Mouse (Mus musculus): ENCODE measurements at regions not wholly inside any gene's neighbourhood (a gene's known extent, or its start where the extent isn't known, plus 50 kb on each side); places are given as distances from the start of the nearest gene placed in this dataset.

DNA sequence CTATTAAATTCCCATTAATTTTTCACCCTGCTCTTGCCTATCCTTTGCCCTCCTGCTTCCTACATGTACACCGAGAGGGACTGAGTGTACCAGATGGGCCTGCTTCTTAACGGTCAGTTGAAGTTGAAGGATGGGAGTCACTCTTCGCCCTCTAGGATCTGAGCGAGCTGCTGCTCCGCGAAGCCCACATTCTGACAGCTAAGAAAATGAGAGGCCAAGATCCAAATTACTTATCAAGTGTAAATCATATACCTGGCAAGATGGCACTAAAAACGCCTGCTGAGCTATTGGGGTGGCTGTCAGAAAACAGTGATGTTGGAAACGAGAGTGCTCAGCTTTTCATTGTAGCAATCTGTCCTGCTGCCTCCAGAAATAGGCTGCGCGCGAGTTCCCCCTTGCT lies 722.4 kb downstream of the Robo2 start:
- TF ChIP-seq TAL1 (IDR thresholded peaks at IDR 0.05; ENCODE audit: low read length), result no peak
- no peak for TF ChIP-seq GATA1 (IDR thresholded peaks at IDR 0.05; ENCODE audit: low read length)
- Histone ChIP-seq H3K9me3 (ENCODE audit: control insufficient read depth, low read length) (no peaks in the 10 kb centered on the region), H3K4me1 (ENCODE audit: control insufficient read depth) (no peaks in the 10 kb centered on the region), H3K27me3 (ENCODE audit: control insufficient read depth) (no peaks in the 10 kb centered on the region), H3K4me3 (replicated peaks) (no peak overlapping the region), H3K36me3 (ENCODE audit: control insufficient read depth) (no peaks in the 10 kb centered on the region)

DNA sequence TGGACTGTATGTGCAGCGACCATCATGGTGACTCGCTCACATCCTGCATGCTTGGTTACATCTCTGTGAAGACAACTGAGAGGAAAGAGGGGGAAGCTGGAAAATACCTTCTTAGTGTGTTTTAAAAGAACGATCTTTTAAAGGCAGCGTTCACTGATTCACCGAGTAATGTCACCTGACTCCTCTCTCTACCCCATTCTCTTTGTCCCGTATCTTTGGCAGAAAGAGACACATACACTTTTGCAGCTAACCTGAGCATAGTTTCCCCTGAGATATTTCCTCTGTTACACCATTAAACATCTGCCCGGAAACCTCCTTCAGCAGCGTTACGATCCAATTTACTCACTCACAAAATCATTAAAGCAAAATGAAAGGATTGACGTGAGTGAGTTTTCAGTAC lies 731.8 kb downstream of the Robo2 start:
- no peaks in the 10 kb centered on the region for H3K27me3 ChIP-seq (ENCODE audit: control insufficient read depth)
- no peaks in the 10 kb centered on the region for H3K4me1 ChIP-seq (ENCODE audit: control insufficient read depth)
- H3K4me3 ChIP-seq (replicated peaks), result no peak overlapping the region
- H3K36me3 ChIP-seq (ENCODE audit: control insufficient read depth), result no peaks in the 10 kb centered on the region
- TF ChIP-seq TAL1 (IDR thresholded peaks at IDR 0.05; ENCODE audit: low read length) (no peak), GATA1 (IDR thresholded peaks at IDR 0.05; ENCODE audit: low read length) (no peak)
- peaks cover 3% of the 10 kb centered on the region for H3K9me3 ChIP-seq (ENCODE audit: control insufficient read depth, low read length)

- no peaks in the 10 kb centered on the region for H3K36me3 ChIP-seq (ENCODE audit: control insufficient read depth)
- H3K4me1 ChIP-seq (ENCODE audit: control insufficient read depth), result no peaks in the 10 kb centered on the region
- TF ChIP-seq TAL1 (IDR thresholded peaks at IDR 0.05; ENCODE audit: low read length) (no peak), GATA1 (IDR thresholded peaks at IDR 0.05; ENCODE audit: low read length) (no peak)
- no peaks in the 10 kb centered on the region for H3K27me3 ChIP-seq (ENCODE audit: control insufficient read depth)
- H3K4me3 ChIP-seq (replicated peaks), result no peak overlapping the region
- peaks cover 2% of the 10 kb centered on the region; the same call in 1 of the 2 replicates for H3K9me3 ChIP-seq (ENCODE audit: control insufficient read depth, low read length)
These were observed 741.1 kb downstream of the Robo2 start for GRCm38 (mm10) chr16:73670516-73670915.

DNA sequence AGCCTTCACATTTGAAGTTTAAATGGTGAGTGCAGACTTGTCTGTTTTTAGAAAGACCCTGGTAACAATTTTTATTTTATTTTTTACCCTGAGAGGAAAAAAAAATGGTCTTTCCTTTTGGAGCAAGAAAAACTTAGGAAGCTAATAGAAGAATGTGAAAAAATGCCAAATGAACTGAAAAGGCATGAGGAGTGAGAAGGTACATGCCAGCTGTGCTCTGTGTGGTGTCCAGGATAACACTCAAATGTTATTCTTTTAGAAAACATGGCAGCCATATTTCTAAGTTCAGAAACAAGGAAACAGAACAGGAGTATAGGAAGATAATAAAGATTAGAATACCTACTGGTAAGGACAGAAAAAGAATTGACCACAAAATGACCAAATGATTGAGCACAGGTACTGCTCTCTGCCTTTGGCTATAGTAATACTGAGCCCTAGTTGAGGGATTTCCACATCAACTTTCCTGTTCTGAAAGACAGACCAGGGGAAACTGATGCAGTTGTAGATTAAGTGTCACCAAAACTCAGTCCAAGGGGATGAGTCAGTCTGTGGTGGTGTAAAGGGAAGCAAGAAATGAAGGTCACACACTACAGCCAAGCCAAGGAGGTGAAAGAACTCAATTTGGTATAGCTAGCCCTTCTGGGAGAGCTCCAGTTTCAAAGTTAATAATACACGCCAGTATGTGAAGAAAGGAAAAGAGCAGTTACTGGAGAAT lies 758.5 kb downstream of the Robo2 start:
- H3K9me3 ChIP-seq (ENCODE audit: control insufficient read depth, low read length), result peaks cover 2% of the 10 kb centered on the region; the same call in 1 of the 2 replicates
- no peak for TF ChIP-seq GATA1 (IDR thresholded peaks at IDR 0.05; ENCODE audit: low read length)
- no peak for TF ChIP-seq TAL1 (IDR thresholded peaks at IDR 0.05; ENCODE audit: low read length)
- H3K36me3 ChIP-seq (ENCODE audit: control insufficient read depth), result no peaks in the 10 kb centered on the region
- H3K27me3 ChIP-seq (ENCODE audit: control insufficient read depth), result no peaks in the 10 kb centered on the region
- H3K4me1 ChIP-seq (ENCODE audit: control insufficient read depth), result no peaks in the 10 kb centered on the region
- no peak overlapping the region for H3K4me3 ChIP-seq (replicated peaks)

- no peaks in the 10 kb centered on the region for H3K36me3 ChIP-seq (ENCODE audit: control insufficient read depth)
- no peak overlapping the region for H3K4me3 ChIP-seq (replicated peaks)
- peaks cover 6% of the 10 kb centered on the region; the same call in 1 of the 2 replicates for H3K9me3 ChIP-seq (ENCODE audit: control insufficient read depth, low read length)
- H3K27me3 ChIP-seq (ENCODE audit: control insufficient read depth), result no peaks in the 10 kb centered on the region
- no peak for TF ChIP-seq TAL1 (IDR thresholded peaks at IDR 0.05; ENCODE audit: low read length)
- TF ChIP-seq GATA1 (IDR thresholded peaks at IDR 0.05; ENCODE audit: low read length), result no peak
- H3K4me1 ChIP-seq (ENCODE audit: control insufficient read depth), result no peaks in the 10 kb centered on the region
These were observed 764.3 kb downstream of the Robo2 start for GRCm38 (mm10) chr16:73647201-73647782.

DNA sequence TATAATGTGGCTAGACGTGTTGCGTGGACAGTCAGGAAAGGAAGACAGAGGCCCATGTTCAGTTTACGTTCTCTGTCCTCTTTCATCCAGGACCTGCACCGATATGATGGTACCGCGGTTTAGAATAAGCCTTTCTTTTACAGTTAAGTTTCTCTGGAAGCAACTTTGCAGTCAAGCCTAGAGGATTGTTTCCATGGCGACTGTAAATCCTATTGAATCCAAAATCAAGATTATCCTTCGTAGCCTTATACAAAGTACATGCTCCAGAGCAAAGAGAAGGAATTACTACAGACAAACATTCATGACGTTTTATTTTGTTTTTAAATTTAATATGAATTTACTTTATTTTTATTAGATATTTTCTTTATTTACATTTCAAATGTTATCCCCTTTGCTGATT lies 798.6 kb downstream of the Robo2 start:
- Histone ChIP-seq H3K4me1 (ENCODE audit: control insufficient read depth) (no peaks in the 10 kb centered on the region), H3K4me3 (replicated peaks) (no peak overlapping the region), H3K36me3 (ENCODE audit: control insufficient read depth) (no peaks in the 10 kb centered on the region), H3K27me3 (ENCODE audit: control insufficient read depth) (no peaks in the 10 kb centered on the region), H3K9me3 (ENCODE audit: control insufficient read depth, low read length) (no peaks in the 10 kb centered on the region)
- no peak for TF ChIP-seq GATA1 (IDR thresholded peaks at IDR 0.05; ENCODE audit: low read length)

DNA sequence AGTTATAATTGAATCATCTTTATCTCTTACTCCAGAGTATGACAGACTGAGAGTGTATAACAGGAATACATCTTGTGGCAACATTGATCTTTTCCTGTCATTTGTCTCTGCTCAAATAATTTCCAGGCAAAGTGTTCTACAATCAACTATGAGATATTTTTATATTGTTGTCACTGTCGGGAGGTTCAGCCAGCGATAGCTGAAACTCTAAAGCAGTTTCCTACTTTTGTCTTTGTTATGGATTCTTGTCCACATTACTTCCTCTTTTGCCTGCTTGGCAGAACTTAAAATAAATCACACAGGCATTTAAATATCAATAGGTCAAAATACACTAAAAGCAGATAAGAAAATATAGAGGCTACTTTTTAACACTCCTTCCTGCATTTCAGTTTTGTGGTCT lies 820.2 kb downstream of the Robo2 start:
- Histone ChIP-seq H3K4me1 (ENCODE audit: control insufficient read depth) (no peaks in the 10 kb centered on the region), H3K36me3 (ENCODE audit: control insufficient read depth) (no peaks in the 10 kb centered on the region), H3K9me3 (ENCODE audit: control insufficient read depth, low read length) (no peaks in the 10 kb centered on the region), H3K27me3 (ENCODE audit: control insufficient read depth) (no peaks in the 10 kb centered on the region), H3K4me3 (replicated peaks) (no peak overlapping the region)
- TF ChIP-seq TAL1 (IDR thresholded peaks at IDR 0.05; ENCODE audit: low read length) (no peak), GATA1 (IDR thresholded peaks at IDR 0.05; ENCODE audit: low read length) (no peak)

DNA sequence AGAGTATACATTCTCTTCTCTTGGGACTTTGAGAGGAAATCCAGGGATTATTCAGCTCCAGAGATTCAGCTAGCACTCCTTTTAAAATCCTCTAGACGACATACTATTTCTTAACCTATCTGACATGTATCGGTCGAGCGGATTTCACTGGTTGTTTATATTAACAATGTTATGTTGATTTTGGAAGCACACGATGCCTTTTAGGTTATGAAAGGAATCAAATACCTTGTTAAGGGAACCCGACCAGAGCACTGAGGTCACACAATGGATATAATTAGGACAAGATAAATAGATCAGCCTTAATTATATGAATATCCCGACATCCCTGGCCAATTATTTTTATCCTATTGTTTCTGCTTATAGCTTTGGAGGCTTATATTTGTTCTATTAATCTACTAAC lies 850.4 kb downstream of the Robo2 start:
- H3K27me3 ChIP-seq (ENCODE audit: control insufficient read depth), result no peaks in the 10 kb centered on the region
- H3K4me3 ChIP-seq (replicated peaks), result no peak overlapping the region
- peaks cover 3% of the 10 kb centered on the region; the same call in 1 of the 2 replicates for H3K9me3 ChIP-seq (ENCODE audit: control insufficient read depth, low read length)
- H3K36me3 ChIP-seq (ENCODE audit: control insufficient read depth), result no peaks in the 10 kb centered on the region
- TF ChIP-seq TAL1 (IDR thresholded peaks at IDR 0.05; ENCODE audit: low read length) (no peak), GATA1 (IDR thresholded peaks at IDR 0.05; ENCODE audit: low read length) (no peak)
- H3K4me1 ChIP-seq (ENCODE audit: control insufficient read depth), result no peaks in the 10 kb centered on the region

DNA sequence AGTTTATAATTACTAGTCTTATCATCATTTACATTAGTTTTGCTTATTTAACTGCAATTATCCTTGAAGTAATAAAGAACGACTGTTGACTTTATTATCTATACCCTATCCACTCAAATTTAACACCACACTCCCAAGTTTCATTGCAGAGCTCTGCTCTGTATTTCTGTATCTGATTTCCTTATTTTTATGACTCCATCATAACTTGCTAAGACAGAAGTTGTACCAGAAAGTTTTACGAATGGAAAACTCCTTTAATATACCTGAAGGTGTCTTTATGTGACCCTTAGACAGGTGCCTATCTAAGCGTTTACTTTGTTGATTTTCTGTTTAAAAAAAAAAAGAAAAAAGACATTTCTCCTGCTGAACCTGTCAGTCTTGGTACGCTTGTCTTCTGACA lies 854.7 kb downstream of the Robo2 start:
- no peak for TF ChIP-seq GATA1 (IDR thresholded peaks at IDR 0.05; ENCODE audit: low read length)
- TF ChIP-seq TAL1 (IDR thresholded peaks at IDR 0.05; ENCODE audit: low read length), result no peak
- Histone ChIP-seq H3K36me3 (ENCODE audit: control insufficient read depth) (no peaks in the 10 kb centered on the region), H3K4me1 (ENCODE audit: control insufficient read depth) (no peaks in the 10 kb centered on the region), H3K27me3 (ENCODE audit: control insufficient read depth) (no peaks in the 10 kb centered on the region), H3K9me3 (ENCODE audit: control insufficient read depth, low read length) (no peaks in the 10 kb centered on the region), H3K4me3 (replicated peaks) (no peak overlapping the region)
